Mouse (Mus musculus): ENCODE data around the gene Dnajc30. TPM values are rescaled to one million over a fixed set of nuclear protein-coding genes. Genes with fewer than 3 reads are reported as not detected.

The Dnajc30 gene
- total and polyA plus RNA-seq, 2 experiments from 2014 or later: 14.6 to 52.3 TPM

DNA sequence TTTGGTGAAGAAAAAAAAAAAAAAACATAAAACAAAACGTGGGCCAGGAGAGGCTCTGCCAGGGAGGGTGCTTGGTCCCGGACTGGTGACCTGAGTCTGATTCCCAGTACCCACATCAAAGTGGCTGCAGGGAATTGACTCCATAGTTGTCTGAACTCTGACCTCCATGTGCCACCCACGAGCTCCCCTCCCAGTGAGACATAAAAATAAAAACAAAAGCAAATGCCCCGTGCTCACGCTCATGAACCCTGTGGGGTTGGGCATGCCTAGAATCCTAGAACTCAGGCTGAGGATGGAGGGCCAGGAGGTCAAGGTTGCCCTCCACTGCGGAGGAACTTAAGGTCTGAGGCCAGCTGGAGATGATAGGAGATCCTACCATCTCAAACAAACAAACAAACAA, 45.0 kb downstream of the Dnajc30 start:
- no peaks in the 10 kb centered on the region for H3K9me3 ChIP-seq (ENCODE audit: low read length)
- no peaks in the 10 kb centered on the region for H3K4me1 ChIP-seq (ENCODE audit: insufficient read depth)
- ATAC-seq (no peak), DNase-seq (no peak)
- H3K4me3 ChIP-seq (ENCODE audit: low read depth, low read length): no peak overlapping the region
- no peak overlapping the region for H3K9ac ChIP-seq
- H3K27me3 ChIP-seq (ENCODE audit: insufficient read depth, low read length): peaks cover 32% of the 10 kb centered on the region
- no peak for TF ChIP-seq CTCF (IDR thresholded peaks at IDR 0.05; ENCODE audit: low read depth)
- H3K27ac ChIP-seq (ENCODE audit: low read depth, low read length): no peak overlapping the region
- H3K4me2 ChIP-seq (ENCODE audit: low read depth): no peak overlapping the region
- no peaks in the 10 kb centered on the region for H3K36me3 ChIP-seq (ENCODE audit: insufficient read depth)
- WGBS: 62% methylated on average over 6 of the region's 6 CpGs

DNA sequence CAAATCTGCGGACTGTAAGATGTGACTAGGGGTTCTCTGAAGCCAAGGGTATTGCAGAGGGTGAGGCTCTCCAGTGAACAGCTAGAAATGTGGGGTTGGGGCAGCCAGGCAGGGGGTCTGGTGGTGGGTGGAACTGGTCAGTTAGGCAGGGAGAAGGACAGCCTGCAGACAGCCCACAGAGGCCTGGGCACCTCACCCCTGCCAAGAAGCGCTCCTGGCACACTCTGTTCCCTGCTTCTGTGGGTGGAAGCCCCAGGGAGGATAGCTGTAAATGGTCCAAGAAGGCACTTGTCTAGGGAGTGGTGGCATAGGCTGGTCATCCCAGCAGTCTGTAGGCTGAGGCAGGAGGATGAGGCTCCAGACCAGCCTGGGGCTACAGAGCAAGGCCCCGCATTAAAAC, 45.4 kb downstream of the Dnajc30 start:
- no peak for TF ChIP-seq CTCF (IDR thresholded peaks at IDR 0.05; ENCODE audit: low read depth)
- Histone ChIP-seq H3K27ac (ENCODE audit: low read depth, low read length) (no peak overlapping the region), H3K4me3 (ENCODE audit: low read depth, low read length) (no peak overlapping the region), H3K9me3 (ENCODE audit: low read length) (no peaks in the 10 kb centered on the region), H3K9ac (no peak overlapping the region), H3K36me3 (ENCODE audit: insufficient read depth) (no peaks in the 10 kb centered on the region), H3K27me3 (ENCODE audit: insufficient read depth, low read length) (peaks cover 32% of the 10 kb centered on the region), H3K4me1 (ENCODE audit: insufficient read depth) (no peaks in the 10 kb centered on the region), H3K4me2 (ENCODE audit: low read depth) (no peak overlapping the region)
- 91% methylated on average over 3 of the region's 3 CpGs for WGBS
- ATAC-seq (no peak), DNase-seq (no peak)

DNA sequence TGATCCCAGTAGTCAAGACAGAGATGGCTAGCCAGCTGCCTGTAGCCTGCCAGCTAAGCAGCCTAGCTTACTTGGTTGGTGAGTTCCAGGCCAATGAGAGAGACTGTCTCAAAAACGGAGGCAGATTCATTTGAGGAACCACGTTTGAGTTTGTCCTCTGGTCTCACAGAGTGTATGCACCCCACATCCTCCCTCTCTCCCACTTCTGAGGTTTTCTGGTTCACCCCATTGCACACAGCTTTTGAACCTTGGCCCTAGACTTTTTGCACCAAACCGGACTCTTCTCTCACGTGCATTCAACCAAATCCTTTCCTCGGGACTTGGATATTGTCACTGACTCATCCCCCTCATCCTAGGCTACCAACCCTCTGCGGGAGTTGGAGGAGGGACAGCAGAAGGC, 46.0 kb downstream of the Dnajc30 start:
- Histone ChIP-seq H3K9ac (no peak overlapping the region), H3K9me3 (ENCODE audit: low read length) (no peaks in the 10 kb centered on the region), H3K4me3 (ENCODE audit: low read depth, low read length) (no peak overlapping the region), H3K4me2 (ENCODE audit: low read depth) (no peak overlapping the region), H3K36me3 (ENCODE audit: insufficient read depth) (no peaks in the 10 kb centered on the region), H3K27ac (ENCODE audit: low read depth, low read length) (no peak overlapping the region), H3K4me1 (ENCODE audit: insufficient read depth) (no peaks in the 10 kb centered on the region), H3K27me3 (ENCODE audit: insufficient read depth, low read length) (peaks cover 32% of the 10 kb centered on the region)
- WGBS: 76% methylated on average over 6 of the region's 6 CpGs
- TF ChIP-seq CTCF (IDR thresholded peaks at IDR 0.05; ENCODE audit: low read depth): no peak
- ATAC-seq (no peak), DNase-seq (no peak)

DNA sequence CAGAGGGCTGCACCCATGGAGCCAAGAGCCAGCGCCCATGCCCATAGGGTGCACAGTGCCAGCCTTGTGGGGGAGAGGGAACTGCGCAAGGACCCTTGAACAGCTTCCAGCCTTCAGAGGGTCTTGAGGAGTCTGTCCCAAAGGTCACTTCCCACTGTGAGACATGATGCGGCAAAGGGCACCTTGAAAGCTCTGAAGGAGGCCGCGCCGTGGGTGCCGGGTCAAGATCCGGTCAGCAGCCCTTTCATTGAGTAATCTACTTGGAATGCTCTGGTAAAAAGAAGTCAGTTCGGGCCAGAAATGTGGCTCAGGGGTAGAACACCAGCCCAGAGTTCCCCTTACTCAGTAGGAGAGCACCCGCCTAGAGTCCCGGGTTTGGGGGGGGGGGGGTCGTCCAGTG, 49.8 kb downstream of the Dnajc30 start:
- TF ChIP-seq CTCF (IDR thresholded peaks at IDR 0.05; ENCODE audit: low read depth): no peak
- ATAC-seq (no peak), DNase-seq (no peak)
- WGBS: 85% methylated on average over 12 of the region's 12 CpGs
- H3K27ac ChIP-seq (ENCODE audit: low read depth, low read length): no peak overlapping the region
- no peak overlapping the region for H3K9ac ChIP-seq
- no peaks in the 10 kb centered on the region for H3K9me3 ChIP-seq (ENCODE audit: low read length)
- H3K36me3 ChIP-seq (ENCODE audit: insufficient read depth): no peaks in the 10 kb centered on the region
- no peaks in the 10 kb centered on the region for H3K4me1 ChIP-seq (ENCODE audit: insufficient read depth)
- no peak overlapping the region for H3K4me2 ChIP-seq (ENCODE audit: low read depth)
- no peak overlapping the region for H3K4me3 ChIP-seq (ENCODE audit: low read depth, low read length)
- peaks cover 9% of the 10 kb centered on the region; the same call in 1 of the 2 replicates for H3K27me3 ChIP-seq (ENCODE audit: insufficient read depth, low read length)

DNA sequence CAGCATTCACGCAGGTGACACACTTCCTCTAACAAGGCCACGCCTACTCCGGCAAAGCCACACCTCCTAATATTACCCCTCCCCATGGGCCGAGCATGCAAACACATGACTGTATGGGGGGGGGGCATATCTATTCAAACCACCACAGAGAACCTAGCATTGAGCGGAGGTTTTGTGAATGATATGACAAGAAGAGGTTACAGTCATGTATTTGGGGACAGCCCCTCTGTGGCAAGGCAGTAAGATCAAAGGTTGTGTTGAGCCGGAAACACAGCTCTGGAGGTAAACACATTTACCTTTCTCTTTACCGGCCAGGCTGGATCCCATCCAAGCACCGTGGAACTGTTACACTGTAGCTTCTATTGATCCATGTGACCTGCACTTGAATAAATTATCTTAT, 51.2 kb downstream of the Dnajc30 start:
- no peaks in the 10 kb centered on the region for H3K9me3 ChIP-seq (ENCODE audit: low read length)
- no peak overlapping the region for H3K4me2 ChIP-seq (ENCODE audit: low read depth)
- H3K9ac ChIP-seq: no peak overlapping the region
- no peak overlapping the region for H3K4me3 ChIP-seq (ENCODE audit: low read depth, low read length)
- TF ChIP-seq CTCF (IDR thresholded peaks at IDR 0.05; ENCODE audit: low read depth): no peak
- H3K36me3 ChIP-seq (ENCODE audit: insufficient read depth): no peaks in the 10 kb centered on the region
- ATAC-seq (no peak), DNase-seq (no peak)
- H3K27me3 ChIP-seq (ENCODE audit: insufficient read depth, low read length): no peaks in the 10 kb centered on the region
- no peaks in the 10 kb centered on the region for H3K4me1 ChIP-seq (ENCODE audit: insufficient read depth)
- no peak overlapping the region for H3K27ac ChIP-seq (ENCODE audit: low read depth, low read length)
- WGBS: 83% methylated on average over 8 of the region's 8 CpGs

Other genes with a start within 250 kb of the Dnajc30 start
- gene Tmem270, start 157.5 kb upstream of the Dnajc30 start, total RNA-seq (2014; rRNA removed): not detected in 2 replicates
- not detected in 2 replicates for gene Tmem270, start 157.5 kb upstream of the Dnajc30 start, polyA plus RNA-seq (2015; fragmentation: Nextera tagmentation; extraction: Ambion mirVana)
- gene Cldn13, start 148.7 kb upstream of the Dnajc30 start, total RNA-seq (2014; rRNA removed): not detected in 2 replicates
- gene Cldn13, start 148.7 kb upstream of the Dnajc30 start, polyA plus RNA-seq (2015; fragmentation: Nextera tagmentation; extraction: Ambion mirVana): not detected in 2 replicates
- 4.5 and 10.1 TPM in 2 replicates for gene Mettl27, start 131.8 kb upstream of the Dnajc30 start, total RNA-seq (2014; rRNA removed)
- gene Mettl27, start 131.8 kb upstream of the Dnajc30 start, polyA plus RNA-seq (2015; fragmentation: Nextera tagmentation; extraction: Ambion mirVana): 6.8 and 11.2 TPM in 2 replicates
- gene Cldn4, start 117.3 kb upstream of the Dnajc30 start, total RNA-seq (2014; rRNA removed): not detected in 2 replicates
- not detected in 2 replicates for gene Cldn4, start 117.3 kb upstream of the Dnajc30 start, polyA plus RNA-seq (2015; fragmentation: Nextera tagmentation; extraction: Ambion mirVana)
- 5.5 and 8.8 TPM in 2 replicates for gene Cldn3, start 78.0 kb upstream of the Dnajc30 start, total RNA-seq (2014; rRNA removed)
- 10.6 and 10.9 TPM in 2 replicates for gene Cldn3, start 78.0 kb upstream of the Dnajc30 start, polyA plus RNA-seq (2015; fragmentation: Nextera tagmentation; extraction: Ambion mirVana)
- gene Abhd11, start 55.0 kb upstream of the Dnajc30 start, total RNA-seq (2014; rRNA removed): 46.3 and 61.1 TPM in 2 replicates
- gene Abhd11, start 55.0 kb upstream of the Dnajc30 start, polyA plus RNA-seq (2015; fragmentation: Nextera tagmentation; extraction: Ambion mirVana): 86.7 and 91.4 TPM in 2 replicates
- 152 and 167 TPM in 2 replicates for gene Stx1a, start 40.7 kb upstream of the Dnajc30 start, total RNA-seq (2014; rRNA removed)
- 143 and 171 TPM in 2 replicates for gene Stx1a, start 40.7 kb upstream of the Dnajc30 start, polyA plus RNA-seq (2015; fragmentation: Nextera tagmentation; extraction: Ambion mirVana)
- gene Bud23, start 757 bp downstream of the Dnajc30 start, total RNA-seq (2014; rRNA removed): 72.1 and 92.3 TPM in 2 replicates
- gene Bud23, start 757 bp downstream of the Dnajc30 start, polyA plus RNA-seq (2015; fragmentation: Nextera tagmentation; extraction: Ambion mirVana): 68.0 and 69.6 TPM in 2 replicates
- 71.1 and 74.8 TPM in 2 replicates for gene Vps37d, start 14.1 kb downstream of the Dnajc30 start, total RNA-seq (2014; rRNA removed)
- 31.1 and 34.2 TPM in 2 replicates for gene Vps37d, start 14.1 kb downstream of the Dnajc30 start, polyA plus RNA-seq (2015; fragmentation: Nextera tagmentation; extraction: Ambion mirVana)
- 0.76 and 0.77 TPM in 2 replicates for gene Mlxipl, start 25.7 kb downstream of the Dnajc30 start, total RNA-seq (2014; rRNA removed)
- 0.28 and 1.0 TPM in 2 replicates for gene Mlxipl, start 25.7 kb downstream of the Dnajc30 start, polyA plus RNA-seq (2015; fragmentation: Nextera tagmentation; extraction: Ambion mirVana)
- 13.5 and 35.2 TPM in 2 replicates for gene Tbl2, start 85.5 kb downstream of the Dnajc30 start, total RNA-seq (2014; rRNA removed)
- gene Tbl2, start 85.5 kb downstream of the Dnajc30 start, polyA plus RNA-seq (2015; fragmentation: Nextera tagmentation; extraction: Ambion mirVana): 9.2 and 12.0 TPM in 2 replicates
- gene Bcl7b, start 104.1 kb downstream of the Dnajc30 start, total RNA-seq (2014; rRNA removed): 30.3 and 31.4 TPM in 2 replicates
- 42.6 TPM in 2 replicates for gene Bcl7b, start 104.1 kb downstream of the Dnajc30 start, polyA plus RNA-seq (2015; fragmentation: Nextera tagmentation; extraction: Ambion mirVana)
- gene Baz1b, start 123.1 kb downstream of the Dnajc30 start, total RNA-seq (2014; rRNA removed): 44.4 and 51.6 TPM in 2 replicates
- 11.1 and 15.0 TPM in 2 replicates for gene Baz1b, start 123.1 kb downstream of the Dnajc30 start, polyA plus RNA-seq (2015; fragmentation: Nextera tagmentation; extraction: Ambion mirVana)
- gene Fzd9, start 187.0 kb downstream of the Dnajc30 start, total RNA-seq (2014; rRNA removed): 16.5 and 19.7 TPM in 2 replicates
- 14.2 and 16.6 TPM in 2 replicates for gene Fzd9, start 187.0 kb downstream of the Dnajc30 start, polyA plus RNA-seq (2015; fragmentation: Nextera tagmentation; extraction: Ambion mirVana)